Mouse (Mus musculus): ENCODE measurements around the gene Vgf.

DNA sequence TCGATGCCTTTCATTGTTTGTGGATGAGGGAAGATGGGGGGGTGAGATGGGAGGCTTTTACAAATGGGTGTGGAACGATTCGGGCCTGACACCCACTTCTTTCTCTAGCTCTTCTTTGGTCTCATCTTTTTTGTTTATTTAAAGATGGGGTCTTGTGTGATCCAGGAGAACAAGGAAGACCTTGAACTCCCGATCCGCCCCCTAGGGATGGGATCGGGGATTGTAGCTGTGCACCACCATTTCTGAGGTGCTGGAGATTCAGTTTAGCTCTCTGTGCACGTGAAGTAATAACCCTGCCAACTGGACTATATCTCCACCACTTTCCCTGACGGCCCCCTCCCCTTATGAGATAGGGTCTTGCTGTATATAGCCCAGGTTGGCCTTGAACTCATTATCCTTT is 39.7 kb downstream of the Vgf start:
- TF ChIP-seq CTCF (IDR thresholded peaks at IDR 0.05; ENCODE audit: low read depth, low read length) (no peak), POLR2A (IDR thresholded peaks at IDR 0.05; ENCODE audit: borderline replicate concordance, low read depth, low read length) (no peak)
